Mouse (Mus musculus) liver, embryonic 13.5 days (tissue): Measurements from ENCODE around the gene Adamts13. TPM values are rescaled to one million over a fixed set of nuclear protein-coding genes. Genes with fewer than 3 reads are reported as not detected.
A peak's percentile ranks its signal among the peaks of the same experiment; 100 is the strongest.

Experiments used
- ATAC-seq: fragments of 200-750 bp; cut with Nextera tagmentation; 2 replicates; pipeline ENCODE4 v1.8.0; 2017; ENCODE audit warnings: low read depth, mild to moderate bottlenecking, moderate number of reproducible peaks, moderate library complexity
- DNase-seq: peaks from one replicate; pipeline ENCODE4 v3.0.0; 2022
- H3K27ac ChIP-seq: fragments of 300-500 bp; sonication (generic); 2 replicates; pipeline ENCODE4 v1.5.1; 2015; ENCODE audit warnings: moderate library complexity, mild to moderate bottlenecking, inconsistent platforms
- H3K27me3 ChIP-seq: fragments of 300-500 bp; sonication (generic); 2 replicates; pipeline ENCODE4 v1.6.1; 2015; ENCODE audit warnings: mild to moderate bottlenecking, inconsistent platforms
- H3K36me3 ChIP-seq: fragments of 300-500 bp; sonication (generic); 2 replicates; pipeline ENCODE4 v1.6.1; 2015; ENCODE audit warnings: mild to moderate bottlenecking, inconsistent platforms
- H3K4me1 ChIP-seq: fragments of 300-500 bp; sonication (generic); replicated peaks from 2 replicates; pipeline ENCODE4 v1.6.1; 2015; ENCODE audit warnings: inconsistent platforms
- H3K4me2 ChIP-seq: fragments of 300-500 bp; sonication (generic); 2 replicates; pipeline ENCODE4 v1.6.1; 2015; ENCODE audit warnings: inconsistent platforms, mild to moderate bottlenecking, moderate library complexity
- H3K4me3 ChIP-seq: fragments of 300-500 bp; sonication (generic); replicated peaks from 2 replicates; pipeline ENCODE4 v1.5.1; 2015; ENCODE audit warnings: mild to moderate bottlenecking, inconsistent platforms
- H3K9ac ChIP-seq: fragments of 300-500 bp; sonication (generic); 2 replicates; pipeline ENCODE4 v1.6.1; 2015; ENCODE audit warnings: mild to moderate bottlenecking, inconsistent platforms
- H3K9me3 ChIP-seq: fragments of 300-500 bp; sonication (generic); replicated peaks from 2 replicates; pipeline ENCODE4 v1.6.1; 2016; ENCODE audit warnings: inconsistent platforms
- WGBS: fragments of 180-500 bp; shearing (Covaris S2); methylation state at CpG from one replicate; pipeline ENCODE4 v1.1.7; 2015; ENCODE audit not compliant: insufficient replicate concordance; 5-methylcytosine and 5-hydroxymethylcytosine counted together
- polyA plus RNA-seq: library from polyadenylated mRNA; unstranded; fragments of >200 nt; fragmentation: Nextera tagmentation; extraction: Ambion mirVana; gene quantifications from 2 replicates; pipeline ENCODE4 v1.2.1, GENCODE M21; 2015

The Adamts13 gene
- 1.0 and 1.2 TPM in 2 replicates for polyA plus RNA-seq

- Histone ChIP-seq H3K36me3 (no peaks in the 10 kb centered on the region), H3K27me3 (peaks cover 4% of the 10 kb centered on the region; the same call in 1 of the 2 replicates), H3K4me2 (no peak within 1 kb of the TSS), H3K4me3 (0 out of 2 replicates have a peak within 1 kb of the TSS, but pooled peaks have one; percentile 2), H3K9me3 (no peaks in the 10 kb centered on the region), H3K27ac (peak within 1 kb of the TSS; percentile 55), H3K9ac (no peak within 1 kb of the TSS), H3K4me1 (peaks cover 12% of the 10 kb centered on the region)
- 47% methylated on average over 3 of the region's 3 CpGs for whole genome bisulfite sequencing
- ATAC-seq (peak; percentile 41), DNase-seq (no peak)
Observed at GRCm38 (mm10) chr2:26973116-26973515, at the start of gene Adamts13. Gene Adamts13, plus strand, starts transcription at chr2:26973416.

GRCm38 (mm10) chr2:26927745-26928476 is 45.3 kb upstream of the Adamts13 start:
- Histone ChIP-seq H3K4me1 (peaks cover 46% of the 10 kb centered on the region), H3K4me2 (no peak overlapping the region), H3K36me3 (peaks cover 92% of the 10 kb centered on the region), H3K4me3 (no peak overlapping the region), H3K9ac (no peak overlapping the region; the same call in 1 of the 2 replicates), H3K27ac (peak overlapping the region; percentile 21; the same call in 1 of the 2 replicates), H3K9me3 (no peaks in the 10 kb centered on the region), H3K27me3 (no peaks in the 10 kb centered on the region)
- 78% methylated on average over 6 of the region's 6 CpGs for WGBS
- ATAC-seq = no peak
- DNase-seq = no peak

- H3K4me2 ChIP-seq = peak overlapping the region; percentile 94; the same call in 1 of the 2 replicates
- H3K4me1 ChIP-seq = peaks cover 64% of the 10 kb centered on the region
- no peak overlapping the region for H3K4me3 ChIP-seq
- ATAC-seq = no peak
- H3K9me3 ChIP-seq = no peaks in the 10 kb centered on the region
- H3K9ac ChIP-seq = peak overlapping the region; percentile 34
- peak overlapping the region; percentile 54 for H3K27ac ChIP-seq
- H3K36me3 ChIP-seq = peaks cover 67% of the 10 kb centered on the region
- peak; percentile 69 for DNase-seq
- WGBS = 23% methylated on average over 1 of the region's 1 CpGs
- H3K27me3 ChIP-seq = no peaks in the 10 kb centered on the region
Observed at GRCm38 (mm10) chr2:26930390-26930789, 42.8 kb upstream of the Adamts13 start.

GRCm38 (mm10) chr2:26932473-26933303 is 40.5 kb upstream of the Adamts13 start:
- Histone ChIP-seq H3K27me3 (no peaks in the 10 kb centered on the region), H3K4me3 (peak overlapping the region; percentile 97), H3K36me3 (peaks cover 44% of the 10 kb centered on the region), H3K27ac (peak overlapping the region; percentile 89), H3K4me2 (peak overlapping the region; percentile 94), H3K9ac (peak overlapping the region; percentile 99), H3K4me1 (peaks cover 66% of the 10 kb centered on the region), H3K9me3 (no peaks in the 10 kb centered on the region)
- peak; percentile 31 for DNase-seq
- ATAC-seq = peak; percentile 23; the same call in 1 of the 2 replicates
- WGBS = under 1% methylated on average over 43 of the region's 49 CpGs

GRCm38 (mm10) chr2:26933304-26934055 is 39.7 kb upstream of the Adamts13 start, which contains the start of the genes Surf4 and Stkld1:
Gene Surf4, minus strand, starts transcription at chr2:26933928.
Gene Stkld1, plus strand, starts transcription at chr2:26934047.
- H3K27ac ChIP-seq = peak within 1 kb of the TSS; percentile 89
- H3K36me3 ChIP-seq = peaks cover 36% of the 10 kb centered on the region
- 1% methylated on average over 61 of the region's 70 CpGs for WGBS
- DNase-seq = peak; percentile 92
- no peaks in the 10 kb centered on the region for H3K9me3 ChIP-seq
- H3K4me1 ChIP-seq = peaks cover 59% of the 10 kb centered on the region
- H3K9ac ChIP-seq = peak within 1 kb of the TSS; percentile 99
- peak within 1 kb of the TSS; percentile 97 for H3K4me3 ChIP-seq
- ATAC-seq = peak; percentile 93
- H3K4me2 ChIP-seq = peak within 1 kb of the TSS; percentile 94
- H3K27me3 ChIP-seq = no peaks in the 10 kb centered on the region

DNA sequence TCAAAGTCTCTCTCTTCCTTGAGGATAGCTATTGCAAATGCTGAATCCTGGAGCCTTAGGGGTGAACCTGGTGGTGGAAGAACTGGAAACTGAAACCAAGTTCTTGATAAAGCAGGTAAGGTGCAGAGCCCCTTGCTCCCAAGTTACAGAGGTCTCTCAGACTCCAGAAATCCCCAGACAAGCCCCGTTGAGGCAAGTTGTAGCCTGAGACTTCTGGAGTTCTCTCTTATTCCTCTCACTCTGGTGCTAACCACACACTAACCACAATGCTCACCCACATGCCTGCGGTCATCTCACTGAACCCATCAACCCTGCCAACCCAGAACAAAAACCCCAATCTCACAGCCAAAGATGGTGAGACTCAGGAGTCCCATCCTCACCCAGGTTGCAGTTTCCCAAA is 37.9 kb upstream of the Adamts13 start:
- Histone ChIP-seq H3K4me1 (peaks cover 45% of the 10 kb centered on the region), H3K4me3 (no peak overlapping the region), H3K27ac (no peak overlapping the region; the same call in 1 of the 2 replicates), H3K36me3 (peaks cover 18% of the 10 kb centered on the region), H3K9ac (no peak overlapping the region), H3K27me3 (no peaks in the 10 kb centered on the region), H3K4me2 (no peak overlapping the region), H3K9me3 (no peaks in the 10 kb centered on the region)
- DNase-seq (no peak), ATAC-seq (no peak)
- WGBS = 19% methylated on average over 2 of the region's 2 CpGs

DNA sequence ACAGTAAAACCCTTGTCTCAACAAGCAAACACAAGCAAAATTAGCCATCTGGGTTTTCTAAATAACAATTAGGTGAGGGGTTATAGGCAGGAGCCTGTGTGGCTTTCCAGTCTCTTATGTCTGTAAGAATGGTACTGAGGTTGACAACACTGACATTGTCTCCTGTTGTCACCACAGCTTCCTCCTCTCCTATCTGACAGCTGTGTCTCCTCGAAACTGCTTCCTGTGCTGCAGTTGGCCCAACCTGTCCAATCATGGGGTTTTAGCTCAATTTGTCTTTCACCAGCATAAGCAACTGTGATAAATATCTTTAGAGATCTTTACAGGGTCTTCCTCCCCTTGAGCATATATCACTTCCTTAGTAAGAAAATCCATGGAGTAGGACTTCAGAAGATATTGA is 36.8 kb upstream of the Adamts13 start:
- H3K27me3 ChIP-seq = no peaks in the 10 kb centered on the region
- H3K27ac ChIP-seq = no peak overlapping the region
- H3K4me1 ChIP-seq = peaks cover 33% of the 10 kb centered on the region
- 8% methylated on average over 1 of the region's 1 CpGs for WGBS
- no peak overlapping the region for H3K4me3 ChIP-seq
- no peak overlapping the region for H3K4me2 ChIP-seq
- H3K9me3 ChIP-seq = no peaks in the 10 kb centered on the region
- H3K9ac ChIP-seq = no peak overlapping the region
- DNase-seq = no peak
- no peak for ATAC-seq
- peaks cover 7% of the 10 kb centered on the region; the same call in 1 of the 2 replicates for H3K36me3 ChIP-seq

DNA sequence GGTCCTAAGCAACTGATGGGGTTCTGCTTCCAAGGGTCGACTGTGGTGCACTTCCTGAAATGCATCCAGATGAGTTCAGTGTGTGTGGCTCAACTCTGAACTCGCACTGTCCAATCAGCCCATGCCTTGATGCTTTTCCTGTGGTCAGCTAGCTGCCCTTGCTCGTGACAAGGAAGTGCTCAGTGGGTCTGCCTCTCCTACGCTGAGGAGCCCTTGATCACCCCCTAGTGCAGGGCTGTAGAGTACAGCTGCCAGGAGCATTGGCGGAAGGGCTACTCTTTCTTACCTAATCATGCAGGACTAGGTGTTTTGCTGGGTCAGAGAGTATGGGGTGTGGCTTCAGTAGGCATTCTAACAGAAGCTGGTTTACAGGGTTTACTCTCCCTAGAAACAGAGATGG is 31.7 kb upstream of the Adamts13 start:
- Histone ChIP-seq H3K9me3 (no peaks in the 10 kb centered on the region), H3K27ac (no peak overlapping the region), H3K4me3 (no peak overlapping the region), H3K9ac (no peak overlapping the region), H3K27me3 (no peaks in the 10 kb centered on the region), H3K4me2 (no peak overlapping the region), H3K4me1 (no peaks in the 10 kb centered on the region; the same call in none of the 2 replicates), H3K36me3 (0 out of 2 replicates have a peak, but pooled peaks cover 1% of the 10 kb centered on the region)
- 18% methylated on average over 5 of the region's 5 CpGs for WGBS
- ATAC-seq (peak; percentile 35; the same call in 1 of the 2 replicates), DNase-seq (no peak)

- H3K36me3 ChIP-seq = 0 out of 2 replicates have a peak, but pooled peaks cover 11% of the 10 kb centered on the region
- no peak overlapping the region for H3K9ac ChIP-seq
- H3K4me1 ChIP-seq = no peaks in the 10 kb centered on the region; the same call in 1 of the 2 replicates
- no peak for ATAC-seq
- no peaks in the 10 kb centered on the region for H3K9me3 ChIP-seq
- 43% methylated on average over 3 of the region's 3 CpGs for WGBS
- H3K27ac ChIP-seq = no peak overlapping the region
- H3K4me2 ChIP-seq = no peak overlapping the region
- no peak for DNase-seq
- H3K4me3 ChIP-seq = no peak overlapping the region
- H3K27me3 ChIP-seq = no peaks in the 10 kb centered on the region
Observed at GRCm38 (mm10) chr2:26943253-26943652, 30.0 kb upstream of the Adamts13 start.

GRCm38 (mm10) chr2:26950411-26950810 is 22.8 kb upstream of the Adamts13 start:
- Histone ChIP-seq H3K9ac (no peak overlapping the region), H3K4me2 (no peak overlapping the region), H3K9me3 (no peaks in the 10 kb centered on the region), H3K27ac (no peak overlapping the region), H3K27me3 (no peaks in the 10 kb centered on the region), H3K36me3 (peaks cover 72% of the 10 kb centered on the region), H3K4me1 (no peaks in the 10 kb centered on the region), H3K4me3 (no peak overlapping the region)
- ATAC-seq (no peak), DNase-seq (no peak)
- WGBS = 75% methylated on average over 2 of the region's 2 CpGs
